Mouse (Mus musculus) cerebellum, postnatal 4 days (tissue): ENCODE data around the gene Mtcl1.

Experiments used
- DNase-seq, 2 experiments: peaks; one replicate each; pipeline ENCODE4 v3.0.0; 2022; ENCODE audit warnings: low spot score in 2 of 2, mixed read lengths in 1 of 2

The Mtcl1 gene

DNA sequence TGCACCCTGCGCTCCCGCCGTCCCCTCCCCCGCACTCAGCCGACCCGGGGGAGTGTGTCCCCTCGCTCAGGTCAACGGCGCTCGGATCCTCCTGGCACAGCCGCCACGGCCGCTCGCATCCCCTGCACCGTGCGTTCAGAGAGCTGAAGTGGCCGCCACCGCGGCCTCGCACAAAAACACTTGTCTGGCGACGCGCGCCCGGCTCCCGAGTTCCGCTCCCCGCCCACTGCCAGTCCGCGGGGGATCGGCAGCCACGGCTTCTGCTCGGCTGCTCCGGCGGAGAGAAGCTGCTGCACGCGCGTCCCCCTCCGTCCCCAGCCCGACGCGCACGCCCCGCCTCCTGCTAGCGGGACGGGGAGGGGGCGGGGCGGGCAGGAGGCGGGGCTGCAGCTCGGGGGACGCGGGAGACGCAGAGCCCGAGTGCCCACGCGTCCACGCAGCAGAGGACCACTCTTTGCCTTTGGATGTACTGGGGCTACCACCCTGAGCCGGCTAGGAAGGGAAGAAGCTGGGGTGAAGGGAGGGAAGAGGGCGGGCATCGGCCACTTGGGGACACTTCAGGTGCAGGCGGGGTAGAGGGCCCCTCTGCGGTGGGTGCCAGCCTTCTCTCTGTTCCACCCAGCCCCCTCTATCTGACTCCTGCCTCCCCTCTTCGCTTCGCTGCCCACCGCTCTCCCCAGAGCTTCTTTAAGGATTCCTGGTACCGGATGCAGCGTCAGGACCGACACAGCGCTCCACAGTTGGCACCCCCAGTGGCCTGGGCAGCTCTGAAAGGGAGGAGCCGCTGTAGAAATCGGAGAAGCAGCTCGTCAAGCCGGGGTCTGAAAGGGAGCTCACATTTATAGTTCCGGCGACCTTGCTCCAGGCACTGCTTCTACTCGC, at the start of gene Mtcl1:
Gene Mtcl1, minus strand, starts transcription at position 291 of the 882 bp plus-strand sequence.
- peak; percentile 57 to 82 for DNase-seq

- DNase-seq, result no peak
Measured at GRCm38 (mm10) chr17:66498598-66498997, 49.0 kb upstream of the Mtcl1 start.

DNA sequence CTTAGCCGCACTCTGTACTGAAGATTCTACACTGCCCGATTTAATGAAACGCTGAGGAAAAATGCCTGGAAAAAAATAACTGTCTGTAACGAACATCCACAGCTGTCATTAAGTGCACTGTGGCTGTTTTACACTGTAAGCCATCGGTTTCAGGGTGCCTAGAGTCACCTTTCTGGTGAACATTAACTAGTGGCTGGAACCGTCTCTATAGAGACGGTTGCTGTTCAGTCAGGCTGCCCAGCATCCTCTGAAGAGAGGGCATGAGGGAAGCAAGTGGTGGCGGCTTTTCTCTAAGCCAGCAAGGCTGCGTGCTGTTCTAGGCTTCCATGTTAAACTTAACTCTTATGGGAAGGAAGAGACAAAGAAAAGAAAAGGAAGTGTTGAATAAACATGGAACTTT, 47.0 kb upstream of the Mtcl1 start:
- no peak for DNase-seq

DNA sequence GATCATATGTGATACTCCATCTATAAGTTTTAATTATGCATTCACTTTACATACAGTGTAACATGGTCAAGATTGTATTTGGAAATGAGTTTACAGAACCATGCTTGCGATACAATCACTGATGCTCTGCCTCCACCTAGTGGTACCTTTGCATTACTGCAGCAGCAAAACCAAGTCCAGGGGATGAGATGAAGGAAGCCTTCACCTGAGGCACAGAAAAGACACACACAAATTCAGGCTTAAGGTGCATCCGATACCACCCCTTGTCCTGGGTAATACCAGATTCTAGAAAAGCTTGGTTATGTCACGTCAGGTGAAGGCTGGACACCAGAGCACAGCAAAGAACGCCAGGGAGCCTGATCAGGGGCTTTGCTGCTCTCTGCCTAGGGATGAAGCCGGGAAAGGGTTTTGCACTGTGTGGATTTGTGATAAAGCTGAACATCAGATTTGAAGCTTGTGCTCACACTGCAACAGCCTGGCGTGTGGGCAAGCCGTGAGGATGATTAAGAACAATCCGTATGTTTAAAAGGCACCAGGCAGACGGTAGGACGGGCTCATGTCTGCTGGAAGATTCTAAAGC, 40.6 kb upstream of the Mtcl1 start:
- peak in 1 of 2 experiments; percentile 63 for DNase-seq

DNA sequence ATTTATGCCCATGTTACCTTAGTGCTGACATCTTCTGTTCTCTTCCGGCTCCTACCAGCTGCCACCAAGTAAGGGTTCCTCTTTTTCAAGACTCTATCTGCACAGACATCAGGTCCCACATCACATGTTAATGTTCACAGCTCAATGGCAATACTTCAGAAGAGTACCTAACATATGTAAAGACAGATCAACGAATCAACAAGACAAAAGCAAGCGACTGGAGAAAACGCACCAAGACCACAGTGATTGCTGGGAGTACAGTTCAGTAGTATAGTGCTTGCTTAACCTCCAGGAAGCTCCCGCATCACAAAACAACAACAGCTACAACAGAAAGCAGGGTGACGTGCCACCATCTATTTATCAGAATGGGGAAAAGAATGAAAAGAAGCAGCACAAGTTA, 37.0 kb upstream of the Mtcl1 start:
- DNase-seq, result no peak

DNA sequence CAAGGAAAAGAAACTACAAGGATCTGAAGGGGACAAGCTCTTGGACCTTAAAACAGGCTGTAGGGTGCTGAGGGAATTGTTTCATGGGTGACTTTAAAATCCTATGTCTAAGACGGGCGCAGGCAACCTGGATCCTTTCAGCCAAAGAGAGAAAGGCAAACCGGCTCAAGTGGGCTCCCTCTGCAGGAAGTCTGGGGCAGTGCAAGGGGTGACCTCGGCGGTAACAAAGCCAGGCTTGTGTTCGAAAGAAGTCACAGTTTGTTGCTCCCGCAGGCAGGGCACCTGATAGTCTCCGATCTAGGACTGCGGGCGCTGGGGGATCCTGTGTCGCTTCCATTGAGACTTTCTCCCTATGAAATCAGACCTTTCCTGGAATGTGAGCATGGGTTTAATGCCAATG, 36.2 kb upstream of the Mtcl1 start:
- DNase-seq, result peak; percentile 74 to 85

GRCm38 (mm10) chr17:66484965-66485364, 35.4 kb upstream of the Mtcl1 start:
- DNase-seq, result no peak

GRCm38 (mm10) chr17:66483651-66484454, 34.3 kb upstream of the Mtcl1 start:
- DNase-seq, result no peak

DNA sequence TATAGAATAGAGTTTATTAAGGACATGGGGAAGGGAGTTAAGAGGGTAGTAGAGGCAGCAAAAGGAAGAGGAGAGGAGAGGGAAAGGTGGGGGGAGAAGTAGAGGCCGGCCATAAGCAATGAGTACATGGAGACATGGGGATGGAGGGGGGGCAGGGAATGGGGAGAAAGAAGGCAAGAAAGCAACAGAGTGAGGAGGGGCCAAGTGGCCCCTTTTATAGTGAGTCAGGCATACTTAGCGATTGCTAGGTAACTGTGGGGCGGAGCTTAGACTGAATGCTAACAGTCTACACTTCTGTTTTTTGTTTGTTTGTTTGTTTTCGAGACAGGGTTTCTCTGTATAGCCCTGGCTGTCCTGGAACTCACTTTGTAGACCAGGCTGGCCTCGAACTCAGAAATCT, 31.7 kb upstream of the Mtcl1 start:
- DNase-seq, result no peak

GRCm38 (mm10) chr17:66480491-66481278, 31.1 kb upstream of the Mtcl1 start:
- no peak for DNase-seq

DNA sequence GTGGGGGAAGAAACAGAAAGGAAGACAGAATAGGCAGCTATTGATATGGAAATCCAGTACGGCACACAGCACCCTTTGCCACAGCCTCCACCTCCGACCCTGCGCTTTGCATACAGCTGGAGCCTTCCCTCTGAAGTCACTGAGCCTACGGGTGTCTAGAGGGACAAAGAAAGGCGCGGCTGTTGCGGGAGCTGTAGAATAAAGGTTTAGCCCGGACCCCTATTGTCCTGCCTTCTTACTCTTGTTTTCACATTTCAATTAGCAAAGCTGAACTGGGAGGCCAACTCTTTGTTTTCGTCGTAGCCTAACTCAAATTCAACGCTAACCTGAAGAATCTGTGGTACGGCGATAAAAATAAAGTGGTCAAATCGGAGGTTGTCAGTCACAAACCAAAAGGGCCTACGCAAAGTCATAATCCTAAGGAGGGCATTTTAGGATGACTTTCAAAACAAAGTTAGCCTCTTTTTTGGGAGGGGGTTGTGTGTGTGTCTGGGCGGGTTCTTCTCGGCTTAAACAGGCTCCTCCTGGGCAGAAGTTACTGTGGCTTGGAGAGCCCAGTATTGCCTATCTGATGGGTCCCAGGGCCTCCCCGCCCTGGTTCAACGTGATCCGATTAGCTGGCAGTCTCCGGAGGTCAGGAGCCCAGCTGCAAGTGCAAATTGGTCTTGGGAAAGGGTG, 30.4 kb upstream of the Mtcl1 start:
- no peak for DNase-seq

DNA sequence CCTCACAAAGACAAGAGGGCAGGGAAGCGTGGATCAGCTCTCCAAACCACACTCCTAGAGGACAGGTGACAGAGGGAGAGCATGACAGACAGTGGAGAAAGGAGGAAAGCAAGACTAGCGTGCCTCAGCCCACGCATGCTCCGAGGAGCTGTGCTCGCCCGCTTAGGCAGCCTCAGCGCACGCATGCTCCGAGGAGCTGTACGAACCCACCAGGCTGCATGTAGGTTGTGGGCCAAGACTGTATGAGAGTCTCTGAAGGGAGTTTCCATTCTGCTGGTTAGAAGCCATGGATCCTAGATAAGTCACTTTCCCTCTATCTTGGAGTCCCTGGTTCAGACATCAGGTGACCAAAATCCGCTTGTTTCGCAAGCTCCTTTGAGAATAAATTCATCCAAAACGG, 29.8 kb upstream of the Mtcl1 start:
- DNase-seq, result no peak

DNA sequence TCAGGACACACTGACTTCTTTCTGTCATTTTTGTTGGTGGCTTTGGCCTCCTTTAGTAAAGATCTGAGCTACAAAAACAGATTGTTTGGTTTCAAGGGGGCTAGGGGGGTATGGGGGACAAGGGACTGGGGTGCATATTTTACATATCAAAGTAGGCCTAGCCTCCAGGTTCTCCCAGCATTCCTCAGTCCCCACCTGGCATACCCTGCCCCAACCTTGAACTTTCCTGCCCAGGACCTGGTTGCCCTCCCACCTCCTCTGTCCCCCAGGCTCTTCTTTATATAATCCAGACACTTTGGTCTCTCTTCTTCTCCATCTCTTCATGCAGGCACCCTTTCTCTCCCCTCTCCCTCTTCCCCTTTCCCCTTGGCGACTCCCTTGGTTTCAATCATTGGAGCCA, 23.7 kb upstream of the Mtcl1 start:
- no peak for DNase-seq

- no peak for DNase-seq
Measured at GRCm38 (mm10) chr17:66471775-66472174, 22.2 kb upstream of the Mtcl1 start.

- no peak for DNase-seq
Measured at GRCm38 (mm10) chr17:66471252-66471651, 21.7 kb upstream of the Mtcl1 start.

- no peak for DNase-seq
Measured at GRCm38 (mm10) chr17:66470020-66470419, 20.5 kb upstream of the Mtcl1 start.

DNA sequence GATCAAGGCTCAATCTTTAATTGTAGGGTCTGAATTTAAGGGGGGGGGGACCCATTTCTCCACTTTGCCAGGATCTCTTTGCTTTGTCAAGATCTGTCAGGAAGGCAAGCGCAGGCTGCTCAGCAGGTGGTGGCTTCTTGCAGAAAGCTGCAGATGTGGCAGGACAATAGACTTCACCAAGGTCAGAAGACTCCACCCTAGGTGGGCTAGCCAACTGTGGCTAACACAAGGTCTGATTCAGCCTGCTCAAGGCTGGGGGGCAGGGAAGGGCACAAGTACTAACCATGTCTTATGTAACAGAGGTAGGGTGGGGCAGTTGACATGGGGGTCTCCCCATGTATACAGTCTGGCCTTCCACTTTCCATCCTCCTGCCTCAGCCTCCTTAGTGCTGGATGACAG, 7.7 kb upstream of the Mtcl1 start:
- no peak for DNase-seq

DNA sequence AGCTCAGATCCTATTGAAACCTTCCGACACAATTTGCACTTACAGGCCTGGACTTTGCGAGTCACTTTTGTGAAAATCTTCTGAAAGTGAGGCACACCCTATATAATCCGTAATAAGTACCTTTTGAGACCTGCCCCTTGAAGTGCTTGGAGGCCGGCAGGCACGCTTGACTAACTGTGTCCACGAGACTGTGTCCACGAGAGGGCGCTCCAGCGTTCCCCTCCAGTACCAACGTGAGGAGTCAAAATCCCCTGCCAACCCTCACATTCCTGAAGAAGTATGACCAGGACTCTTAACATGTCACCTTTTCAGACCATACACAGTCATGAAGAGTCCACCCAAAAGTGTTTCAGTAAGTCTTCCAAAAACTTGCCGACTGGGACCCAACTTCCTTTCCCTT, 1.6 kb upstream of the Mtcl1 start:
- peak; percentile 90 to 93 for DNase-seq

DNA sequence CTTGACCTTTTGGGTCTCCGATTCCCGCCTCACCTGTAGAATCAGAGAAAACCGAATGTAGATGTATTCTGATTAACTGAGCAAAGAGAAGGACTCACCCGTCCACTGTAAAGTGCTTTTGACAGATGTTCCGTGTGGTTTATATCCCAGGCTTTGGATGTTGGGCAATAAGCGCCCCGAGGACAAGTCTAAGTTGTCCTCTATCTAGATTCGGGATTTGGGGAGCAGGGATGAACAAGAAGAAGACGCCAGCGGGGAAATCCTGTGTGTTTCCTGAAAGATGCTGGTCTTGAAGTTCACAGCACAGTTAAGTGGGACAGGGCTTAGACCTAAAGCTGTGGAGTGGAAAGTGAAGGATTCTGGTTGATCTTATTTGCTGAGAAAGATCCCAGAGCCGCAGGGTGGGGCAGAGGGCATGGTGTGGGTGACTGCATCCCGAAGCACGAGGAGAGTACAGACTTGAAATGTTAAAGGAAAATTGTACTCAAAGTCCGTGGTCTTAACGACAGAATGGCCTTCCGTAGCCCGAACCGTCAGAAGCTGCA, 1.0 kb upstream of the Mtcl1 start:
- DNase-seq, result no peak
